Mouse (Mus musculus) hindbrain, embryonic 13.5 days (tissue): ENCODE measurements around the gene Glrx. TPM values are rescaled to one million over a fixed set of nuclear protein-coding genes. Genes with fewer than 3 reads are reported as not detected.
A peak's percentile ranks its signal among the peaks of the same experiment; 100 is the strongest.

Experiments used
- ATAC-seq: fragments of 200-750 bp; cut with Nextera tagmentation; 2 replicates; pipeline ENCODE4 v1.8.0; 2017; ENCODE audit warnings: moderate TSS enrichment; ENCODE audit not compliant: low FRiP score
- H3K27ac ChIP-seq: fragments of 300-500 bp; sonication (generic); 2 replicates; pipeline ENCODE4 v1.5.1; 2015; ENCODE audit warnings: inconsistent platforms, mild to moderate bottlenecking, moderate library complexity
- H3K27me3 ChIP-seq: fragments of 300-500 bp; sonication (generic); 2 replicates; pipeline ENCODE4 v1.6.1; 2015; ENCODE audit warnings: mild to moderate bottlenecking, inconsistent platforms
- H3K36me3 ChIP-seq: fragments of 300-500 bp; sonication (generic); 2 replicates; pipeline ENCODE4 v1.6.1; 2015; ENCODE audit warnings: mild to moderate bottlenecking, inconsistent platforms
- H3K4me1 ChIP-seq: fragments of 300-500 bp; sonication (generic); replicated peaks from 2 replicates; pipeline ENCODE4 v1.6.1; 2015; ENCODE audit warnings: inconsistent platforms
- H3K4me2 ChIP-seq: fragments of 300-500 bp; sonication (generic); 2 replicates; pipeline ENCODE4 v1.6.1; 2015; ENCODE audit warnings: inconsistent platforms, mild to moderate bottlenecking, moderate library complexity
- H3K4me3 ChIP-seq: fragments of 300-500 bp; sonication (generic); 2 replicates; pipeline ENCODE4 v1.5.1; 2015; ENCODE audit warnings: mild to moderate bottlenecking, inconsistent platforms
- H3K9ac ChIP-seq: fragments of 300-500 bp; sonication (generic); 2 replicates; pipeline ENCODE4 v1.6.1; 2015; ENCODE audit warnings: mild to moderate bottlenecking, inconsistent platforms
- H3K9me3 ChIP-seq: fragments of 300-500 bp; sonication (generic); 2 replicates; pipeline ENCODE4 v1.6.1; 2016; ENCODE audit warnings: inconsistent platforms
- WGBS: fragments of 180-500 bp; shearing (Covaris S2); methylation state at CpG from one replicate; pipeline ENCODE4 v1.1.7; 2015; 5-methylcytosine and 5-hydroxymethylcytosine counted together
- polyA plus RNA-seq: library from polyadenylated mRNA; unstranded; fragments of >200 nt; fragmentation: Nextera tagmentation; extraction: Ambion mirVana; gene quantifications from 2 replicates; pipeline ENCODE4 v1.2.1, GENCODE M21; 2015

Glrx gene
- polyA plus RNA-seq, 1 experiment from 2014 or later, result 50.4 TPM

- peak overlapping the region; percentile 72; the same call in 1 of the 2 replicates for H3K9ac ChIP-seq
- no peaks in the 10 kb centered on the region for H3K36me3 ChIP-seq
- no peak overlapping the region for H3K27ac ChIP-seq
- H3K4me2 ChIP-seq, result peak overlapping the region; percentile 65
- H3K27me3 ChIP-seq, result no peaks in the 10 kb centered on the region
- peaks cover 30% of the 10 kb centered on the region for H3K4me1 ChIP-seq
- H3K4me3 ChIP-seq, result peak overlapping the region; percentile 45
- ATAC-seq, result no peak
- WGBS, result 84% methylated on average over 3 of the region's 3 CpGs
- H3K9me3 ChIP-seq, result no peaks in the 10 kb centered on the region
These were observed 2.3 kb downstream of the Glrx start for GRCm38 (mm10) chr13:75841950-75842349.

GRCm38 (mm10) chr13:75843331-75843730 lies 3.7 kb downstream of the Glrx start:
- H3K9me3 ChIP-seq, result no peaks in the 10 kb centered on the region
- H3K36me3 ChIP-seq, result no peaks in the 10 kb centered on the region
- ATAC-seq, result no peak
- H3K4me2 ChIP-seq, result no peak overlapping the region
- peaks cover 30% of the 10 kb centered on the region for H3K4me1 ChIP-seq
- no peaks in the 10 kb centered on the region for H3K27me3 ChIP-seq
- no peak overlapping the region for H3K4me3 ChIP-seq
- no peak overlapping the region for H3K27ac ChIP-seq
- H3K9ac ChIP-seq, result no peak overlapping the region
- WGBS, result 90% methylated on average over 5 of the region's 5 CpGs

GRCm38 (mm10) chr13:75843993-75844683 lies 4.5 kb downstream of the Glrx start:
- H3K9me3 ChIP-seq, result no peaks in the 10 kb centered on the region
- no peak overlapping the region for H3K4me2 ChIP-seq
- peaks cover 29% of the 10 kb centered on the region for H3K4me1 ChIP-seq
- no peak for ATAC-seq
- H3K9ac ChIP-seq, result no peak overlapping the region
- H3K36me3 ChIP-seq, result no peaks in the 10 kb centered on the region
- no peak overlapping the region for H3K4me3 ChIP-seq
- WGBS, result 89% methylated on average over 8 of the region's 8 CpGs
- H3K27me3 ChIP-seq, result no peaks in the 10 kb centered on the region
- H3K27ac ChIP-seq, result no peak overlapping the region

- WGBS, result 95% methylated on average over 2 of the region's 2 CpGs
- peaks cover 25% of the 10 kb centered on the region for H3K4me1 ChIP-seq
- no peak overlapping the region for H3K9ac ChIP-seq
- no peaks in the 10 kb centered on the region for H3K9me3 ChIP-seq
- H3K36me3 ChIP-seq, result no peaks in the 10 kb centered on the region
- no peak overlapping the region for H3K4me3 ChIP-seq
- H3K4me2 ChIP-seq, result no peak overlapping the region
- no peak for ATAC-seq
- no peak overlapping the region for H3K27ac ChIP-seq
- no peaks in the 10 kb centered on the region for H3K27me3 ChIP-seq
These were observed 5.3 kb downstream of the Glrx start for GRCm38 (mm10) chr13:75844833-75845518.

GRCm38 (mm10) chr13:75845519-75846166 lies 6.0 kb downstream of the Glrx start:
- no peak for ATAC-seq
- WGBS, result 53% methylated on average over 4 of the region's 4 CpGs
- H3K27ac ChIP-seq, result no peak overlapping the region
- no peaks in the 10 kb centered on the region for H3K9me3 ChIP-seq
- H3K4me1 ChIP-seq, result peaks cover 20% of the 10 kb centered on the region
- H3K4me3 ChIP-seq, result no peak overlapping the region
- H3K9ac ChIP-seq, result no peak overlapping the region
- H3K27me3 ChIP-seq, result no peaks in the 10 kb centered on the region
- no peaks in the 10 kb centered on the region for H3K36me3 ChIP-seq
- H3K4me2 ChIP-seq, result no peak overlapping the region

- Histone ChIP-seq H3K4me3 (no peak overlapping the region), H3K4me2 (no peak overlapping the region), H3K9ac (no peak overlapping the region), H3K9me3 (no peaks in the 10 kb centered on the region), H3K4me1 (peaks cover 6% of the 10 kb centered on the region), H3K27ac (no peak overlapping the region), H3K36me3 (peaks cover 4% of the 10 kb centered on the region; the same call in 1 of the 2 replicates), H3K27me3 (no peaks in the 10 kb centered on the region)
- no peak for ATAC-seq
- WGBS, result 90% methylated on average over 6 of the region's 6 CpGs
These were observed 7.4 kb downstream of the Glrx start for GRCm38 (mm10) chr13:75847027-75847426.

GRCm38 (mm10) chr13:75852027-75852426 lies 12.4 kb downstream of the Glrx start:
- no peak overlapping the region for H3K9ac ChIP-seq
- no peak overlapping the region for H3K27ac ChIP-seq
- no peak overlapping the region for H3K4me3 ChIP-seq
- 92% methylated on average over 4 of the region's 4 CpGs for WGBS
- H3K36me3 ChIP-seq, result peaks cover 4% of the 10 kb centered on the region; the same call in 1 of the 2 replicates
- H3K27me3 ChIP-seq, result no peaks in the 10 kb centered on the region
- ATAC-seq, result no peak
- no peak overlapping the region for H3K4me2 ChIP-seq
- H3K4me1 ChIP-seq, result no peaks in the 10 kb centered on the region
- no peaks in the 10 kb centered on the region for H3K9me3 ChIP-seq

- no peaks in the 10 kb centered on the region for H3K4me1 ChIP-seq
- no peaks in the 10 kb centered on the region for H3K9me3 ChIP-seq
- WGBS, result 92% methylated on average over 3 of the region's 3 CpGs
- no peaks in the 10 kb centered on the region for H3K27me3 ChIP-seq
- no peak overlapping the region for H3K4me3 ChIP-seq
- no peak overlapping the region for H3K4me2 ChIP-seq
- ATAC-seq, result no peak
- H3K9ac ChIP-seq, result no peak overlapping the region
- H3K27ac ChIP-seq, result no peak overlapping the region
- H3K36me3 ChIP-seq, result peaks cover 4% of the 10 kb centered on the region; the same call in 1 of the 2 replicates
These were observed 13.4 kb downstream of the Glrx start for GRCm38 (mm10) chr13:75853118-75853517.

- no peak overlapping the region for H3K27ac ChIP-seq
- ATAC-seq, result no peak
- 72% methylated on average over 1 of the region's 1 CpGs for WGBS
- H3K27me3 ChIP-seq, result no peaks in the 10 kb centered on the region
- H3K36me3 ChIP-seq, result no peaks in the 10 kb centered on the region
- no peak overlapping the region for H3K9ac ChIP-seq
- no peak overlapping the region for H3K4me3 ChIP-seq
- H3K9me3 ChIP-seq, result no peaks in the 10 kb centered on the region
- no peak overlapping the region for H3K4me2 ChIP-seq
- no peaks in the 10 kb centered on the region for H3K4me1 ChIP-seq
These were observed 19.7 kb downstream of the Glrx start for GRCm38 (mm10) chr13:75859264-75859844.

- no peaks in the 10 kb centered on the region for H3K9me3 ChIP-seq
- H3K4me1 ChIP-seq, result no peaks in the 10 kb centered on the region
- ATAC-seq, result peak; percentile 17; the same call in 1 of the 2 replicates
- no peak overlapping the region for H3K4me2 ChIP-seq
- no peak overlapping the region for H3K27ac ChIP-seq
- H3K36me3 ChIP-seq, result peaks cover 20% of the 10 kb centered on the region
- H3K27me3 ChIP-seq, result no peaks in the 10 kb centered on the region
- H3K4me3 ChIP-seq, result no peak overlapping the region
- no peak overlapping the region for H3K9ac ChIP-seq
These were observed 26.0 kb downstream of the Glrx start for GRCm38 (mm10) chr13:75865486-75866184.

- WGBS, result 92% methylated on average over 2 of the region's 2 CpGs
- ATAC-seq, result no peak
- H3K9ac ChIP-seq, result no peak overlapping the region
These were observed 28.2 kb downstream of the Glrx start for GRCm38 (mm10) chr13:75867876-75868275.

More at GRCm38 (mm10) chr13:75867876-75868275, 28.2 kb downstream of the Glrx start:
- Histone ChIP-seq H3K4me2 (no peak overlapping the region), H3K4me1 (no peaks in the 10 kb centered on the region), H3K36me3 (peaks cover 26% of the 10 kb centered on the region), H3K27ac (no peak overlapping the region), H3K9me3 (no peaks in the 10 kb centered on the region), H3K27me3 (no peaks in the 10 kb centered on the region), H3K4me3 (no peak overlapping the region)
